Mouse (Mus musculus): ENCODE data around the gene Foxl1.

The Foxl1 gene

DNA sequence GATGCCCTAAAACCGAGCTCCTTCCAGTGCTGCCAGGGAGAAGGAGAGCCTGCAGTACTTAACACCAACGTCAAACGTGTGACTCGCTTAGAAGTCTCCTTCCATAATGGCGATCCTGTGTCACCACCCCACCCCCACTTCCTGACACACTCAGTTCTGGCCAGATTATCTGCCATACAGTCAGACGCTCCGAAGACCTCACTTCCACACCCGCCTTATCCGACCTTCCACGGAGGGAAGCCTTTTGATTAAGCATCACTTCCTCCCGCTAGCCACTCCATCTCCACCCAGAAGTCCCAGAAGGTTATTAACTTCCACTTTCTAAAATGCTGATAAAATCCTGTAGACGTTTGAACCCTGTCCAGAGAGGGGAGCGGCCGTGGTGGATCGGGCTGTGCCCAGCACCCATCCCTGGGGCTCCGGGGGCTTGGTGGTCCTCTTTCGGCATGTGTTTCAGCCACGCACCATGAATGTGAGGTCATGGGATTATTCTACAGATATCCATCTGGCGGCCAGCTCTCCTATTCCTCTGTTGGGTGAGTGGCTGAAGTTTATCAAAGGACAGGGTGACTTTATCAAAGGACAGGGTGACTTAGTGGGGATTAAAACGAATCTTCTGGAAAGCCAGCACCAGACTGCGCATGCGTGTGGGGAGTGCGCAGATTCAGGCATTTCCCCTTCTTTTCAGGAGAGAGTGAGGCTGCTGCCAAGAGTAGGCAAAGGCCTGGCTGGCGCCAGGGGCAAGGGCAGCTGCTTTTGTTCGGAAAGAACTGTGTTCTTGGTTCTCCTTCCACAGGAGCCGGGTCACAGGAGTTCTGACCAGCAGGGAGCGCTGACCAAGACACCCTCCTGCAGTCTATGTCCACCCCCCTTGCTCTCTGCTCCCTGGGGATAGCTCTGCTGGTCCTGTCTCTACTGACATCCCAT lies 43.1 kb downstream of the Foxl1 start:
- DNase-seq = no peak

DNA sequence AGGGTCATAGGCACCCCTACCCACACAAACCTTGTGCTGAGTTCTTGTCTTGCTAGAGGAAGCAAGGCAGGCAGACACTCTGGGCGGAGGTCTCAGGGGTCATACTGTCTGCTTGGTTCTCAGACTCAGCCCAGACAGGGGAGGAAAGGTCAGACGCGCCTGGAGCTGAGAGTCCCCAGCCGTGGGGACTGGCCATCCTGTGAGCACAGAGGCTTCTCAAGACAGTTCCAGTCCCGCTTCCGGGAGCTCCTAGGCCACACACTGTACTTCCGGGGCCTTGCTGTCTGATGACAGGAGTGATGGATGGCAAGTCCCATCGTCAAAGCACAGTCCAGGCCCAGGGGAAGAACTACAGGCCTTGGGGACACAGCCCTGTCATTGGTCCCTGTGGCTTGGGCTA lies 44.8 kb downstream of the Foxl1 start:
- no peak for DNase-seq

DNA sequence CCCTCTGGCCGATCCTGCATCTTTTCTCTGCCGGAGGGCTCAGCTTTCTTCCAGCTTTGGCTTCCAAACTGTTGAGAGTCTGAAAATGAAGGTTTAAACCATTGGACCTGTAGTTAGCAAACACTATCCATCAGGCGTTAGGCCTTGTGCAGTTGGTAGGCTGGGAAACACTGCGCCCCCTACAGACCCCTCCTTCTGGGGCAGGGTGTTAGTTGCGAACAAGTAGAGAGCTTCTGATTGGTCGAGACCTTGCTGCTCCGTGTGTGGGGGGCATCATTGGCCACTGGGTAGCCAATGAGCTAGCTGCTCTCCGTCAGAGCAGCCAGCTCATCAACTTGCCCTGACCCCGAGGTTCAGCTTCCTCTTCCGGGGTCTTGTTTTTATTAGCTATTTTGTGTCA lies 46.4 kb downstream of the Foxl1 start:
- no peak for DNase-seq

- no peak for DNase-seq
Observed at GRCm38 (mm10) chr8:121174721-121175539, 47.2 kb downstream of the Foxl1 start.

DNA sequence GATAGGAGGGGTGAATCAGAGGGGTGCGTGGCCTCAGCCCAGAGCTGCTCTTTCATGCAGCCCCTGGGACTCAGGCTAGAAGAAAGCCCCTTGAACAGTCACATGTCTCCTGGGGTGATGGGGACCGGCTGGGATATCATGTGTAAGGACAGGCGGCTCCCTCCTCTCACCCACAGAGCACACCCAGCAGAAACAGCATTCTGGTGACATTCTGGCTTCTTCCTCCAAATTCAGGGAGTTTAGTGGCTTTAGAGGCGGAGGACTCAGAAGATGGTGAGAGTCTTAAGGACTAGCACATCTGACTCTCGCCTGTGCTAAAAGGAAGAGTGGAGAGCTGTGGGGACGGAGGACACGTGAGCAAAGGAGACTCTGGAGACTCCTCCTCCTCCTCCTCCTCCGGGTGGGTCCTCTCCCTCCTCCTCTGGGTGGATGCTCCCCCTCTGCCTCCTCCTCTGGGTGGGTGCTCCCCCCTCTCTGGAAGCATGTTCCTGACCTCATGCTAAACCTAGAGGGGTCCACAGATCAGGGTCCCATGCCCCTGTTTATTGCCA lies 47.9 kb downstream of the Foxl1 start:
- DNase-seq = no peak

- DNase-seq = no peak
Observed at GRCm38 (mm10) chr8:121176291-121176690, 48.6 kb downstream of the Foxl1 start.

Data from right cerebral cortex, postnatal 14 days (tissue).